Mouse (Mus musculus): Measurements from ENCODE around the gene Cdkn2c. TPM values are rescaled to one million over a fixed set of nuclear protein-coding genes. Genes with fewer than 3 reads are reported as not detected.

Cdkn2c gene
- polyA plus RNA-seq, 1 experiment from 2014 or later = 8.0 TPM

DNA sequence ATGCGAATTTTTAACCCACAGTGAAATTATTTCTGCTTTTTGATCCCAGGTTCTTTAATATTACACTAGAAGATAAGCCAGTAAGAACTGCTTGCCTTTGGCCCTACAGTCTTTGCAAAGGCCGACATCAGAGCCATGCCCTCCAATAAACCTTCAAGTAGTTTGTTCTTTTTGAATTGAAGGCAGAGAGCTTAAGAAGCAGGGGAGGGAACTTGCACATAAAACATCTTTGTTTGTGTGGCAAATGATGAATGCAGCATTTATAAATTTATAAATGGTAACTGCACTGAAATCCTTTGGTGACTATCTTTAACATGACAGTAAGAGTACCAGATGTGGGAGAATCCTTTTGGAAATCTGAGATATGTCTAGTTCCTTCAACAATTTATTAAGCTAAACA lies 7.4 kb downstream of the Cdkn2c start:
- Histone ChIP-seq H3K4me1 (replicated peaks; ENCODE audit: control insufficient read depth, insufficient read depth, low read length) (peaks cover 17% of the 10 kb centered on the region), H3K9ac (replicated peaks; ENCODE audit: low read depth, low read length) (no peak overlapping the region), H3K27ac (ENCODE audit: low read length) (no peak overlapping the region), H3K9me3 (ENCODE audit: control insufficient read depth, low read length) (no peaks in the 10 kb centered on the region), H3K4me2 (ENCODE audit: low read length) (no peak overlapping the region), H3K27me3 (replicated peaks; ENCODE audit: control insufficient read depth, insufficient read depth, low read length) (peaks cover 38% of the 10 kb centered on the region), H3K4me3 (replicated peaks; ENCODE audit: low read length) (no peak overlapping the region), H3K36me3 (ENCODE audit: control insufficient read depth, insufficient read depth) (no peaks in the 10 kb centered on the region)
- no peak for ATAC-seq
- WGBS = 58% methylated on average over 2 of the region's 2 CpGs

DNA sequence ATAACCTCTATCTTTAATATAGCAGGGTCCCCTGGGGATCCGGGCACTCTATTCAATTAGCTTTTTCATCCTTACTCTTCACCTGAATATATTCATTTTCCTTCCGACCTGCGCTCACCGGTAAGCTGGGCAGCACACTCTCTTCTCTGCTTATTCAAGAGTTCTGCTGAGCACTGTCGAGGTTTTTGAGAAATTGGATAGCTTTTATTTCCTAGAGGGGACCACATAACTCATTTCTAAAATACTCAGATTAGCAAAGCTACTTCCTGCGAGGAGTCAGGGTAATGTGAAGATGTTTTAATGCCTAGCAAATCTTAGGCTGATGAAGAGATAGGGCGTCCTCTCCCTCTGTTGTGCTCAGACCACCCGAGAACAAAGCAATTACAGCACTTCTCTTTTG lies 8.2 kb downstream of the Cdkn2c start:
- H3K4me3 ChIP-seq (replicated peaks; ENCODE audit: low read length) = no peak overlapping the region
- no peak for ATAC-seq
- H3K4me2 ChIP-seq (ENCODE audit: low read length) = no peak overlapping the region
- no peaks in the 10 kb centered on the region for H3K9me3 ChIP-seq (ENCODE audit: control insufficient read depth, low read length)
- no peak overlapping the region for H3K27ac ChIP-seq (ENCODE audit: low read length)
- no peaks in the 10 kb centered on the region for H3K36me3 ChIP-seq (ENCODE audit: control insufficient read depth, insufficient read depth)
- no peak overlapping the region for H3K9ac ChIP-seq (replicated peaks; ENCODE audit: low read depth, low read length)
- 28% methylated on average over 8 of the region's 8 CpGs for WGBS
- peaks cover 33% of the 10 kb centered on the region for H3K27me3 ChIP-seq (replicated peaks; ENCODE audit: control insufficient read depth, insufficient read depth, low read length)
- peaks cover 14% of the 10 kb centered on the region for H3K4me1 ChIP-seq (replicated peaks; ENCODE audit: control insufficient read depth, insufficient read depth, low read length)

DNA sequence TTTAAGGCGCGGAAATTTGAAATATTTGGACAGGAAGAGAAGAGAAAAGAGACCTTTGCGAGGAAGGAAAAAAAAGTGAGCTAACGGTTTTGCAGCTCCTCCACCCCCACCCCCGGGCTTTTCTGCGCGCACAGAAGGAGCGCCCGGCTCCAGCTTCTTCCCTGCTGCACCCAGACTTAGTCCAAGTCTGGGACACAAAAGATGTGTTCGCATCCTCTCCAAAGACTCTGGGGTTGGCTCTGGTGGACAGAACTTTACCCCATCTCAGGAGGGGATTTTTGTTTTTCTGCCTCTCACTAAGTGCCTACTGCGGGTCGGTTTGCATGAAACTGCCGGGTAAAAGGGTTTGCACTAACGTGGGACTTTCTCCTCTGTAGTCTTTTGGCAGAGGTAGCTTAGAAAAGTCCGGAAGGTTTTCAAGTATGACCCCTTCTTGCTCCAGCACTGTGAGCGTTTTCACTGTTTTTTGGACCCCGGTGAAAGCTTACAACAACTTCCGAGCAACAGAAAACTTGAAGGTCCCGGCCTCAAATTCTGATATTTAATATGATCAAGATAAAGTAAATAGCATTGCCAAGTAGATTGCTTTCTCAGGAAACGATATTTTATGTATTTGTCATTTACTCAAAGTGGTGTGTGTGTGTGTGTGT lies 9.0 kb downstream of the Cdkn2c start:
- H3K27ac ChIP-seq (ENCODE audit: low read length) = no peak overlapping the region
- H3K9ac ChIP-seq (replicated peaks; ENCODE audit: low read depth, low read length) = peak overlapping the region; percentile 46; the same call in 1 of the 2 replicates
- peak overlapping the region; percentile 45 for H3K4me3 ChIP-seq (replicated peaks; ENCODE audit: low read length)
- 5% methylated on average over 20 of the region's 20 CpGs for WGBS
- H3K4me2 ChIP-seq (ENCODE audit: low read length) = peak overlapping the region; percentile 88
- no peak for ATAC-seq
- peaks cover 14% of the 10 kb centered on the region for H3K4me1 ChIP-seq (replicated peaks; ENCODE audit: control insufficient read depth, insufficient read depth, low read length)
- H3K36me3 ChIP-seq (ENCODE audit: control insufficient read depth, insufficient read depth) = no peaks in the 10 kb centered on the region
- no peaks in the 10 kb centered on the region for H3K9me3 ChIP-seq (ENCODE audit: control insufficient read depth, low read length)
- peaks cover 33% of the 10 kb centered on the region for H3K27me3 ChIP-seq (replicated peaks; ENCODE audit: control insufficient read depth, insufficient read depth, low read length)

- Histone ChIP-seq H3K36me3 (ENCODE audit: control insufficient read depth, insufficient read depth) (no peaks in the 10 kb centered on the region), H3K4me3 (replicated peaks; ENCODE audit: low read length) (peak overlapping the region; percentile 45), H3K4me2 (ENCODE audit: low read length) (peak overlapping the region; percentile 88), H3K4me1 (replicated peaks; ENCODE audit: control insufficient read depth, insufficient read depth, low read length) (peaks cover 14% of the 10 kb centered on the region), H3K27ac (ENCODE audit: low read length) (no peak overlapping the region), H3K9me3 (ENCODE audit: control insufficient read depth, low read length) (no peaks in the 10 kb centered on the region), H3K27me3 (replicated peaks; ENCODE audit: control insufficient read depth, insufficient read depth, low read length) (peaks cover 30% of the 10 kb centered on the region), H3K9ac (replicated peaks; ENCODE audit: low read depth, low read length) (peak overlapping the region; percentile 46)
- under 1% methylated on average over 52 of the region's 53 CpGs for WGBS
- peak; percentile 78 for ATAC-seq
These were observed 9.8 kb downstream of the Cdkn2c start for GRCm38 (mm10) chr4:109657021-109657850.

GRCm38 (mm10) chr4:109656301-109656700 lies 10.7 kb downstream of the Cdkn2c start:
- Histone ChIP-seq H3K4me2 (ENCODE audit: low read length) (no peak overlapping the region), H3K27ac (ENCODE audit: low read length) (no peak overlapping the region), H3K27me3 (replicated peaks; ENCODE audit: control insufficient read depth, insufficient read depth, low read length) (peaks cover 28% of the 10 kb centered on the region), H3K9me3 (ENCODE audit: control insufficient read depth, low read length) (no peaks in the 10 kb centered on the region), H3K9ac (replicated peaks; ENCODE audit: low read depth, low read length) (no peak overlapping the region), H3K4me1 (replicated peaks; ENCODE audit: control insufficient read depth, insufficient read depth, low read length) (peaks cover 14% of the 10 kb centered on the region), H3K36me3 (ENCODE audit: control insufficient read depth, insufficient read depth) (no peaks in the 10 kb centered on the region), H3K4me3 (replicated peaks; ENCODE audit: low read length) (no peak overlapping the region)
- no peak for ATAC-seq
- WGBS = 31% methylated on average over 4 of the region's 4 CpGs

GRCm38 (mm10) chr4:109655738-109656137 lies 11.3 kb downstream of the Cdkn2c start:
- H3K9me3 ChIP-seq (ENCODE audit: control insufficient read depth, low read length) = no peaks in the 10 kb centered on the region
- H3K27ac ChIP-seq (ENCODE audit: low read length) = no peak overlapping the region
- H3K4me3 ChIP-seq (replicated peaks; ENCODE audit: low read length) = no peak overlapping the region
- ATAC-seq = no peak
- H3K9ac ChIP-seq (replicated peaks; ENCODE audit: low read depth, low read length) = no peak overlapping the region
- peaks cover 24% of the 10 kb centered on the region for H3K27me3 ChIP-seq (replicated peaks; ENCODE audit: control insufficient read depth, insufficient read depth, low read length)
- no peaks in the 10 kb centered on the region for H3K36me3 ChIP-seq (ENCODE audit: control insufficient read depth, insufficient read depth)
- H3K4me1 ChIP-seq (replicated peaks; ENCODE audit: control insufficient read depth, insufficient read depth, low read length) = peaks cover 14% of the 10 kb centered on the region
- WGBS = 51% methylated on average over 2 of the region's 2 CpGs
- H3K4me2 ChIP-seq (ENCODE audit: low read length) = no peak overlapping the region

DNA sequence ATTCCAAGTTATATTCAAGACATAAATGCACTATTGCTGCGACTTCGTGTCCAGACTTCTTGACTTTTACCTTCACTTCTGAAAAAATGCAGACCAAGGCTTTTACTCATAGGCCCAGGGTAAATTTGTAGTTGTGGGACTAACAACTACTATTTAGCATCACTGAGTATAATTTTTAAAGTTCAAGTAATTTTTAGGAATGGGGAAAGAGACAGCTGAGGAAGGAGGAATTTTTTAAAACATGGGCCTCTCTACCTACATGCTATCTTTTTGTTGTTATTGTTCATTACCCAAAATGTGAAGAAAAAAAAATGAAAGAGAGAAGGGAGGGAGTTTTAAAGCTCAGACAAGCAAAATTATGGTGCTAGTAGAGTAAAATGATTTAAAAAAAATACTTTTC lies 12.3 kb downstream of the Cdkn2c start:
- H3K36me3 ChIP-seq (ENCODE audit: control insufficient read depth, insufficient read depth) = no peaks in the 10 kb centered on the region
- no peak overlapping the region for H3K4me3 ChIP-seq (replicated peaks; ENCODE audit: low read length)
- no peak for ATAC-seq
- WGBS = 51% methylated on average over 2 of the region's 2 CpGs
- H3K9ac ChIP-seq (replicated peaks; ENCODE audit: low read depth, low read length) = no peak overlapping the region
- no peak overlapping the region for H3K4me2 ChIP-seq (ENCODE audit: low read length)
- H3K27ac ChIP-seq (ENCODE audit: low read length) = no peak overlapping the region
- peaks cover 22% of the 10 kb centered on the region for H3K27me3 ChIP-seq (replicated peaks; ENCODE audit: control insufficient read depth, insufficient read depth, low read length)
- peaks cover 14% of the 10 kb centered on the region for H3K4me1 ChIP-seq (replicated peaks; ENCODE audit: control insufficient read depth, insufficient read depth, low read length)
- no peaks in the 10 kb centered on the region for H3K9me3 ChIP-seq (ENCODE audit: control insufficient read depth, low read length)

DNA sequence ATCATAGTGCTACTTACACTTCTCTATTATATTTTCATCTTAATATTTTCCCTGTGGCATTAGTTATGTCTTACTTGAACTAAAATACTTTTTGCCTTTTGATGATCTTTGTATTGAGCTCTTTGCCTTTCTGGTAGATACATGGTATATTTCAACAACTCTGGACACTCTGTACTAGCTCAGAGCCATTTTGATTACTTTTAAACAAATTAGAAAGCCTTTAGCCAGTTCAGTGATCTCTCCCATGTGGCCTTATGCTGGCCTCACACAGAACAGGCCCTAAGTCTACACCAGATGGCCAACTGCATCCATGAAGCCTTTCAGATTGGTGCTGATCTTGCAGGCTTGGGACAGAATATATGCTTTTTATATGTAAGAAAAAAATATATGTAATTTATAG lies 13.7 kb downstream of the Cdkn2c start:
- H3K4me3 ChIP-seq (replicated peaks; ENCODE audit: low read length) = no peak overlapping the region
- H3K27me3 ChIP-seq (replicated peaks; ENCODE audit: control insufficient read depth, insufficient read depth, low read length) = peaks cover 14% of the 10 kb centered on the region
- no peaks in the 10 kb centered on the region for H3K36me3 ChIP-seq (ENCODE audit: control insufficient read depth, insufficient read depth)
- H3K9me3 ChIP-seq (ENCODE audit: control insufficient read depth, low read length) = no peaks in the 10 kb centered on the region
- no peak overlapping the region for H3K27ac ChIP-seq (ENCODE audit: low read length)
- no peak for ATAC-seq
- peaks cover 14% of the 10 kb centered on the region for H3K4me1 ChIP-seq (replicated peaks; ENCODE audit: control insufficient read depth, insufficient read depth, low read length)
- H3K4me2 ChIP-seq (ENCODE audit: low read length) = no peak overlapping the region
- no peak overlapping the region for H3K9ac ChIP-seq (replicated peaks; ENCODE audit: low read depth, low read length)

DNA sequence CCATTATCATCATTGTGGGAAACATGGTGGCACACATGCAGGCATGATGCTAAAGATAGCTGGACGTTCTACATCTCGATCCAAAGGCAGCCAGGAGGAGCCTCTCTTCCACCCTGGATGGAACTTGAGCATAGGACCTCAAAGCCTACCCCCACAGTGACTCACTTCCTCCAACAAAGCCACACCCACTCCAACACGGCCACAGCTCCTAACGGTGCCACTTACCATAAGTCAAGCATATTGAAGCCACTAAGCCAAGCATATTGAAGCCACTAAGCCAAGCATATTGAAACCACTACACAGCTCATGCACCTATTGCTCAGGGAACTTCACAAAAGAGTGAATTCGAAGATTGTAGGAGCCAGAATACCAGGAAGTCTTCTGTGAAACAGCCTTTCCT lies 17.7 kb downstream of the Cdkn2c start:
- H3K27me3 ChIP-seq (replicated peaks; ENCODE audit: control insufficient read depth, insufficient read depth, low read length) = 0 out of 2 replicates have a peak, but pooled peaks cover 2% of the 10 kb centered on the region
- no peak overlapping the region for H3K4me3 ChIP-seq (replicated peaks; ENCODE audit: low read length)
- H3K4me2 ChIP-seq (ENCODE audit: low read length) = no peak overlapping the region
- H3K36me3 ChIP-seq (ENCODE audit: control insufficient read depth, insufficient read depth) = no peaks in the 10 kb centered on the region
- no peak overlapping the region for H3K27ac ChIP-seq (ENCODE audit: low read length)
- no peak for ATAC-seq
- 86% methylated on average over 5 of the region's 5 CpGs for WGBS
- H3K9ac ChIP-seq (replicated peaks; ENCODE audit: low read depth, low read length) = no peak overlapping the region
- no peaks in the 10 kb centered on the region for H3K4me1 ChIP-seq (replicated peaks; ENCODE audit: control insufficient read depth, insufficient read depth, low read length)
- no peaks in the 10 kb centered on the region for H3K9me3 ChIP-seq (ENCODE audit: control insufficient read depth, low read length)
